Mouse (Mus musculus): ENCODE measurements around the gene Sel1l3.

- TF ChIP-seq UBTF (IDR thresholded peaks at IDR 0.05; ENCODE audit: borderline replicate concordance, insufficient read depth, low read depth, low read length) (no peak), POLR2A (IDR thresholded peaks at IDR 0.05; ENCODE audit: control insufficient read depth in 1 of 2, insufficient read depth in 1 of 2, low read depth in 1 of 2, low read length in 2 of 2, poor library complexity in 1 of 2) (no peak), ELF1 (IDR thresholded peaks at IDR 0.05; ENCODE audit: low read depth, low read length) (no peak), HCFC1 (IDR thresholded peaks at IDR 0.05; ENCODE audit: low read depth, low read length) (no peak), CTCF (IDR thresholded peaks at IDR 0.05 in 2 of 3, conservative IDR thresholded peaks at IDR 0.05 in 1 of 3; ENCODE audit: control insufficient read depth in 1 of 3, insufficient read depth in 1 of 3, low read depth in 2 of 3, low read length in 3 of 3, poor library complexity in 1 of 3, severe bottlenecking in 1 of 3) (no peak)
Observed at GRCm38 (mm10) chr5:53212087-53212781, 1.5 kb downstream of the Sel1l3 start.

All from MEL (cell line).